ENCODE assay signal across 13 mouse cellular contexts in the genomic region with DNA sequence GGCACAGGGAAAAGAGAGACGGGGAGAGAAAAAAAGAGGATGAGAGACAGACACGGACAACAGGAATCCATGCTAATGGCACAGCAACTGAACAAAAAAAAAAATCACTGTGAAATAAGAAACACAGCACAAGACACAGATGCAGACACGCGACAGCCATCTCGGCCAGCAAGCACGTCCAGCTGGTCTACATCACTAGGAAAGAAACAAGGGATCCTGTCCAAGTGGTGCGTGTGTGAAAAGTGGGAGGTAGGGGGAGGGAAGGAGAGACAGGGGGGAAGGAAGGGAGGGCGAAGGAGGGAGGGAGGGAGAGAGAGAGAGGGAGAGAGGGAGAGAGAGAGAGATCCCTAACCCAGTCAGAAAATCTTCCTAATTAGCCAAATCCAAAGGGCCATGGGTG.
DNase-seq lines count a peak whose midpoint lies in the region; ATAC-seq lines count a peak whose summit lies in the region.
"Had no signal": no experiment of that assay in that cellular context is flagged by ENCODE, and none has a peak within 500 bp of the region (broad histone marks: within the 10 kb centered on the region; RNA-seq: fewer than 3 reads in every experiment).

No protein-coding gene starts in this region.

- H3K9ac ChIP-seq in intestine, embryonic 15.5 days, result no peak overlapping the region
- no peak overlapping the region for H3K9ac ChIP-seq in limb, embryonic 13.5 days
- H3K9ac ChIP-seq in stomach, embryonic 16.5 days (ENCODE audit: low read length), result 0 out of 2 replicates have a peak overlapping the region, but pooled peaks have one; percentile 49
- H3K9ac ChIP-seq: hindbrain, embryonic 13.5 days; limb, embryonic 12.5 days had no signal

- WGBS in intestine, embryonic 15.5 days, result 31% methylated on average over 8 of the region's 8 CpGs
- 35% methylated on average over 8 of the region's 8 CpGs for WGBS in limb, embryonic 13.5 days
- 25% methylated on average over 8 of the region's 8 CpGs for WGBS in stomach, embryonic 16.5 days

- peaks cover 12% of the 10 kb centered on the region for H3K4me1 ChIP-seq in intestine, embryonic 15.5 days (replicated peaks)
- peaks cover 19% of the 10 kb centered on the region for H3K4me1 ChIP-seq in limb, embryonic 13.5 days
- peaks cover 7% of the 10 kb centered on the region for H3K4me1 ChIP-seq in stomach, embryonic 16.5 days (ENCODE audit: control insufficient read depth, insufficient read depth, low read length)
- H3K4me1 ChIP-seq: hindbrain, embryonic 13.5 days had no signal

- 0 out of 2 replicates have a peak, but pooled peaks cover 3% of the 10 kb centered on the region for H3K36me3 ChIP-seq in intestine, embryonic 15.5 days
- H3K36me3 ChIP-seq in limb, embryonic 13.5 days, result no peaks in the 10 kb centered on the region
- H3K36me3 ChIP-seq in stomach, embryonic 16.5 days (ENCODE audit: control insufficient read depth, insufficient read depth, low read length), result no peaks in the 10 kb centered on the region
- H3K36me3 ChIP-seq: hindbrain, embryonic 13.5 days; limb, embryonic 12.5 days had no signal

- H3K4me3 ChIP-seq in intestine, embryonic 15.5 days (replicated peaks), result no peak overlapping the region
- H3K4me3 ChIP-seq in limb, embryonic 13.5 days, result no peak overlapping the region
- H3K4me3 ChIP-seq in stomach, embryonic 16.5 days (replicated peaks; ENCODE audit: low read length), result no peak overlapping the region
- H3K4me3 ChIP-seq: hindbrain, embryonic 13.5 days; layer of hippocampus, adult 2 months; limb, embryonic 12.5 days; megakaryocyte, embryonic 14.5 days; myocyte had no signal

- H3K4me2 ChIP-seq in intestine, embryonic 15.5 days (replicated peaks), result no peak overlapping the region
- no peak overlapping the region for H3K4me2 ChIP-seq in limb, embryonic 13.5 days (replicated peaks)
- no peak overlapping the region for H3K4me2 ChIP-seq in stomach, embryonic 16.5 days (ENCODE audit: low read depth, low read length)
- H3K4me2 ChIP-seq: hindbrain, embryonic 13.5 days; limb, embryonic 12.5 days had no signal

- H3K9me3 ChIP-seq in intestine, embryonic 15.5 days, result no peaks in the 10 kb centered on the region
- H3K9me3 ChIP-seq in limb, embryonic 13.5 days, result 0 out of 2 replicates have a peak, but pooled peaks cover 8% of the 10 kb centered on the region
- H3K9me3 ChIP-seq in stomach, embryonic 16.5 days (replicated peaks; ENCODE audit: control insufficient read depth, low read length), result peaks cover 6% of the 10 kb centered on the region; the same call in 1 of the 2 replicates
- H3K9me3 ChIP-seq: hindbrain, embryonic 13.5 days had no signal

- ATAC-seq in intestine, embryonic 15.5 days, result peak; percentile 65; the same call in 1 of the 2 replicates
- ATAC-seq in limb, embryonic 13.5 days (ENCODE audit: low FRiP score, low read depth), result no peak
- ATAC-seq in stomach, embryonic 16.5 days (ENCODE audit: insufficient read depth, low FRiP score), result peak; percentile 58

- DNase-seq in kidney, adult 9 months, result peak; percentile 18
- DNase-seq in kidney, adult 11 months, result no peak
- DNase-seq in B cell, adult 2 months, result no peak
- no peak for DNase-seq in embryo, embryonic 11 days
- DNase-seq: cerebellum, adult 9-11 months had no signal

- H3K27me3 ChIP-seq in intestine, embryonic 15.5 days (replicated peaks), result 0 out of 2 replicates have a peak, but pooled peaks cover 3% of the 10 kb centered on the region
- no peaks in the 10 kb centered on the region for H3K27me3 ChIP-seq in limb, embryonic 13.5 days
- H3K27me3 ChIP-seq in stomach, embryonic 16.5 days (ENCODE audit: control insufficient read depth, insufficient read depth, low read length), result no peaks in the 10 kb centered on the region
- H3K27me3 ChIP-seq: limb, embryonic 12.5 days had no signal

- peak overlapping the region; percentile 69 for H3K27ac ChIP-seq in intestine, embryonic 15.5 days
- peak overlapping the region; percentile 17; the same call in 1 of the 2 replicates for H3K27ac ChIP-seq in limb, embryonic 13.5 days
- H3K27ac ChIP-seq in stomach, embryonic 16.5 days (ENCODE audit: low read length), result peak overlapping the region; percentile 61
- H3K27ac ChIP-seq: hindbrain, embryonic 13.5 days; layer of hippocampus, adult 2 months; limb, embryonic 12.5 days had no signal

Comparison
In these comparisons a context has a peak if more than half of its experiments do, and no peak if none do; other contexts are left out.
1. H3K27ac ChIP-seq: peak in every context shown above with its lines; median percentile 69 in intestine, embryonic 15.5 days; 61 in stomach, embryonic 16.5 days; 17 in limb, embryonic 13.5 days.